Mouse (Mus musculus) liver, embryonic 12.5 days (tissue): ENCODE measurements around the gene Itga10. TPM values are rescaled to one million over a fixed set of nuclear protein-coding genes. Genes with fewer than 3 reads are reported as not detected.
A peak's percentile ranks its signal among the peaks of the same experiment; 100 is the strongest.
"Not testable (repeated sequence)": the region's sequence is repeated elsewhere in the genome, so short reads cannot be mapped to it uniquely, and the experiment has no call there.

Experiments used
- ATAC-seq: fragments of 200-750 bp; cut with Nextera tagmentation; 2 replicates; pipeline ENCODE4 v1.8.0; 2017; ENCODE audit warnings: moderate number of reproducible peaks, mild to moderate bottlenecking, moderate library complexity
- H3K27ac ChIP-seq: fragments of 300-500 bp; sonication (generic); 2 replicates; pipeline ENCODE4 v1.5.1; 2016; ENCODE audit warnings: mild to moderate bottlenecking
- H3K27me3 ChIP-seq: fragments of 300-500 bp; sonication (generic); replicated peaks from 2 replicates; pipeline ENCODE4 v1.6.1; 2016; ENCODE audit warnings: mild to moderate bottlenecking, moderate library complexity
- H3K36me3 ChIP-seq: fragments of 300-500 bp; sonication (generic); 2 replicates; pipeline ENCODE4 v1.6.1; 2016; ENCODE audit warnings: mild to moderate bottlenecking, moderate library complexity
- H3K4me1 ChIP-seq: fragments of 300-500 bp; sonication (generic); 2 replicates; pipeline ENCODE4 v1.6.1; 2016
- H3K4me2 ChIP-seq: fragments of 300-500 bp; sonication (generic); 2 replicates; pipeline ENCODE4 v1.6.1; 2016; ENCODE audit warnings: mild to moderate bottlenecking, moderate library complexity
- H3K4me3 ChIP-seq: fragments of 300-500 bp; sonication (generic); 2 replicates; pipeline ENCODE4 v1.5.1; 2016; ENCODE audit warnings: mild to moderate bottlenecking, moderate library complexity
- H3K9ac ChIP-seq: fragments of 300-500 bp; sonication (generic); 2 replicates; pipeline ENCODE4 v1.6.1; 2016; ENCODE audit warnings: mild to moderate bottlenecking, moderate library complexity
- H3K9me3 ChIP-seq: fragments of 300-500 bp; sonication (generic); replicated peaks from 2 replicates; pipeline ENCODE4 v1.6.1; 2016; ENCODE audit warnings: mild to moderate bottlenecking, moderate library complexity
- WGBS: fragments of 180-500 bp; shearing (Covaris S2); methylation state at CpG from one replicate; pipeline ENCODE4 v1.1.7; 2016; ENCODE audit not compliant: insufficient replicate concordance; 5-methylcytosine and 5-hydroxymethylcytosine counted together
- polyA plus RNA-seq: library from polyadenylated mRNA; unstranded; fragments of >200 nt; fragmentation: Nextera tagmentation; extraction: Ambion mirVana; gene quantifications from 2 replicates; pipeline ENCODE4 v1.2.1, GENCODE M21; 2016

The Itga10 gene
- polyA plus RNA-seq, 1 experiment from 2014 or later, result 0.30 TPM

DNA sequence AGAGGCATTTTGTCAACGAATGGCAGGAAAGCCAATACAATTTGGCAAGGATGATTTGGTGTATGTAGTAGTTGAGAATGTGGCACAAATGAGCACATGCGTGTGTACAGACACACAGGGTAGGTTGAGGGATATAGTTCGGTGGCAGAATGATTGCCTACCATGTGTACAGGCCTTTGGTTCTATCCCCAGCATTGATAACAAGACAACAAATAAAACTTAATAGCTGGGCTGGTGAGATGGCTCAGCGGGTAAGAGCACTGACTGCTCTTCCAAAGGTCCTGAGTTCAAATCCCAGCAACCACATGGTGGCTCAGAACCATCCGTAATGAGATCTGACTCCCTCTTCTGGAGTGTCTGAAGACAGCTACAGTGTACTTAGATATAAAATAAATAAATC lies 40.7 kb downstream of the Itga10 start:
- H3K36me3 ChIP-seq, H3K9ac ChIP-seq, H3K4me1 ChIP-seq, H3K9me3 ChIP-seq, H3K4me3 ChIP-seq, H3K4me2 ChIP-seq, ATAC-seq, H3K27ac ChIP-seq: not testable (repeated sequence)
- peaks cover 79% of the 10 kb centered on the region for H3K27me3 ChIP-seq
- WGBS, result 73% methylated on average over 5 of the region's 5 CpGs

- H3K27ac ChIP-seq, result no peak overlapping the region
- peaks cover 9% of the 10 kb centered on the region for H3K4me1 ChIP-seq
- no peak for ATAC-seq
- no peak overlapping the region for H3K9ac ChIP-seq
- 64% methylated on average over 11 of the region's 11 CpGs for WGBS
- no peaks in the 10 kb centered on the region for H3K9me3 ChIP-seq
- H3K27me3 ChIP-seq, result peaks cover 55% of the 10 kb centered on the region
- H3K36me3 ChIP-seq, result no peaks in the 10 kb centered on the region
- H3K4me3 ChIP-seq, result no peak overlapping the region
- H3K4me2 ChIP-seq, result no peak overlapping the region
Measured at GRCm38 (mm10) chr3:96688854-96689253, 43.5 kb downstream of the Itga10 start.

DNA sequence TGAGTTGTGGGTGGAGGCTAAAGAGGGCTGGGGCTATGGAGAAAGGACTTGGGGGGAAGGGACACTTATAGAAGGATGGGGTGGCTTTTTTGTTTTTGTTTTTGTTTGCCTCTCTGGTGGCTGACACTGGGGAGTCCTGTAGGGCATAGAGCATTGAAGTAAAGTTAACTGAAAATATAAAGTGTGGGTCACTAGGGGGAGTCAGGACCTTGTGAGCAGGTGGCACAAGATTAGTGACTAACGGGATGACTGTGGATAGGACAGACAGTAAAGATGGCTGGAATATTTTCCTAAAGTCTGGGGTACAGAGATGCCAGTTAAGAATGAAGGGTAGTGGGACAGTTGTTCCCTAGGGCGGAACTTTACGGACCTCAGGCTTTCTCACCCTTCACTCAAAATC lies 44.9 kb downstream of the Itga10 start:
- H3K27me3 ChIP-seq, result peaks cover 40% of the 10 kb centered on the region
- H3K36me3 ChIP-seq, result no peaks in the 10 kb centered on the region
- H3K4me2 ChIP-seq, result no peak overlapping the region
- no peak for ATAC-seq
- 37% methylated on average over 3 of the region's 3 CpGs for WGBS
- H3K4me3 ChIP-seq, result no peak overlapping the region
- no peak overlapping the region for H3K27ac ChIP-seq
- peaks cover under 1% of the 10 kb centered on the region; the same call in 1 of the 2 replicates for H3K4me1 ChIP-seq
- no peak overlapping the region for H3K9ac ChIP-seq
- H3K9me3 ChIP-seq, result no peaks in the 10 kb centered on the region

DNA sequence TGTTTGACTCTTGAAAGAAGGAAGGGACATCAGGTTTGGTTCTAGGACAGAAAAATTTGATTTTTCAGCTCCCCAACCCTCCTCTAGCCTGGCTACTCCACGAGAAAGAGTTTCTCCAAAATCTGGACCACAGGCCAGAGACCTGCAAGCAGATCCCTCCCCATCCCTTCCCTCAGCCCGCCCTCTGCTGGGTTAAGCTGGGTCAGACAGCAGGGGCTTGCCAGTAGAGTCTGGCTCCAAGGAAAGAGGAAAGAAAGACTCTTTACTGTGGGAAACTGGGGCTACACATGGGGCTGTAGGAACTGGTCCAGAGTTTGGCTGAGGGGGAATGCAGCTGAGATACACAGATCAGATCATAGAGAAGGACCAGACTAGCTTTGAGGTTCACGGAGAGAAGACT lies 47.1 kb downstream of the Itga10 start:
- H3K9ac ChIP-seq, result no peak overlapping the region
- peaks cover 30% of the 10 kb centered on the region for H3K27me3 ChIP-seq
- no peak overlapping the region for H3K27ac ChIP-seq
- H3K4me1 ChIP-seq, result peaks cover 15% of the 10 kb centered on the region
- no peak for ATAC-seq
- no peak overlapping the region for H3K4me3 ChIP-seq
- H3K4me2 ChIP-seq, result no peak overlapping the region
- H3K36me3 ChIP-seq, result no peaks in the 10 kb centered on the region
- 16% methylated on average over 3 of the region's 3 CpGs for WGBS
- H3K9me3 ChIP-seq, result no peaks in the 10 kb centered on the region

GRCm38 (mm10) chr3:96693579-96693978 lies 48.2 kb downstream of the Itga10 start:
- Histone ChIP-seq H3K9ac (no peak overlapping the region), H3K4me2 (no peak overlapping the region), H3K27ac (no peak overlapping the region), H3K9me3 (no peaks in the 10 kb centered on the region), H3K4me1 (peaks cover 22% of the 10 kb centered on the region), H3K36me3 (no peaks in the 10 kb centered on the region), H3K4me3 (no peak overlapping the region), H3K27me3 (peaks cover 22% of the 10 kb centered on the region)
- ATAC-seq, result no peak
- 52% methylated on average over 1 of the region's 1 CpGs for WGBS

- H3K9me3 ChIP-seq, result no peaks in the 10 kb centered on the region
- WGBS, result under 1% methylated on average over 35 of the region's 35 CpGs
- H3K36me3 ChIP-seq, result peaks cover 13% of the 10 kb centered on the region
- no peaks in the 10 kb centered on the region; the same call in 1 of the 2 replicates for H3K27me3 ChIP-seq
- peak within 1 kb of the TSS; percentile 95 for H3K4me2 ChIP-seq
- peaks cover 22% of the 10 kb centered on the region for H3K4me1 ChIP-seq
- peak within 1 kb of the TSS; percentile 81 for H3K4me3 ChIP-seq
- peak within 1 kb of the TSS; percentile 88 for H3K27ac ChIP-seq
- peak within 1 kb of the TSS; percentile 79 for H3K9ac ChIP-seq
- peak; percentile 74 for ATAC-seq
Measured at GRCm38 (mm10) chr3:96696198-96696765, 50.9 kb downstream of the Itga10 start, which contains the start of gene Pias3. Pias3 (plus strand) TSS chr3:96696384.

GRCm38 (mm10) chr3:96696766-96697732 lies 51.7 kb downstream of the Itga10 start:
- 2% methylated on average over 76 of the region's 85 CpGs for WGBS

DNA sequence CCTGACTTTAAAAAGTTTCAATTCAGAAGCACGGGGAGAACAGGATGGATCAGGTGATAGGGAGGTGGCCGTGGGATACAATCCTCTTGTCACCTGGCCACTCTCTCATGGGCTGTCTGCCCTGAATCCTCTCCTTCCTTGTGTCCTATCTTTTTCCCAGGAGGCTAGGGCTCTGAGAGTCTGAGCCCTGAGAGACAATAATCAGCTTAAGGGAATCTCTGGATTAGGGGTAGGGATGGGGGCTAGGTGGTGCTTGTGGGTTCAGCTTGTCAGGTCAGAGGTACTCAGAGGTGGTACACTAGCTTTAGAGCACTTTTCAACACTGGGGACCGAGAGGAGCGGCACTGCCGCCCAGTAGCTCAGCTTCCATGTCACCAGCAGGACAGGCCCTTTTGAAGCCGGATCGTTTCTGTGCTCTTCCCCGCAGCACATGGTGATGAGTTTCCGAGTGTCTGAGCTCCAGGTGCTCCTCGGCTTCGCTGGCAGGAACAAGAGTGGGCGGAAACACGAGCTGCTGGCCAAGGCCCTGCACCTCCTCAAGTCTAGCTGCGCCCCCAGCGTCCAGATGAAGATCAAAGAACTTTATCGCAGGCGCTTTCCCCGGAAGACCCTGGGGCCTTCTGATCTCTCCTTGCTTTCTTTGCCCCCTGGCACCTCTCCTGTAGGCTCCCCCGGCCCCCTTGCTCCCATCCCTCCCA lies 53.8 kb downstream of the Itga10 start:
- ATAC-seq, result no peak

More at GRCm38 (mm10) chr3:96696766-96697732, 51.7 kb downstream of the Itga10 start:
- Histone ChIP-seq H3K4me3 (peak overlapping the region; percentile 81), H3K27me3 (no peaks in the 10 kb centered on the region; the same call in 1 of the 2 replicates), H3K4me1 (peaks cover 22% of the 10 kb centered on the region), H3K9me3 (no peaks in the 10 kb centered on the region), H3K36me3 (peaks cover 20% of the 10 kb centered on the region), H3K27ac (peak overlapping the region; percentile 88), H3K9ac (peak overlapping the region; percentile 79), H3K4me2 (peak overlapping the region; percentile 95)
- peak; percentile 91 for ATAC-seq

DNA sequence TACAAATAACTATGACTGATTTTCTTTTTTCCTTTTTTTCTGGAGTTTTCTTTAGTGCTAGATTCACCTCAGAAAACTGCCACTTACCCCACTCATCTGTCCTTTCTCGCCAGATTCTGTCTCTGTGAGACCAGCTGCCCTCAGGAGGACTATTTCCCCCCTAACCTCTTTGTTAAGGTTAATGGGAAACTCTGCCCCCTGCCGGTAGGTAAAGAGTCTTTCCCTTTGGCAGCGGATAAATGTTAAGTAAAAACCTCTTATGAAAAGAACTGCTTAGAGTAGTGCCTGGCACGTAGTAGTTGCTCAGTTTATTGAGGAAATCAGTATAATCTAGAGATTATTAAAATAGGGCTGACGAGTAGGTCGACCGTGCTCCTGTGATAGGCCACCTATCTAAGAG lies 55.0 kb downstream of the Itga10 start:
- H3K9me3 ChIP-seq, result no peaks in the 10 kb centered on the region
- peaks cover 20% of the 10 kb centered on the region for H3K4me1 ChIP-seq
- H3K27me3 ChIP-seq, result no peaks in the 10 kb centered on the region; the same call in 1 of the 2 replicates
- no peak overlapping the region for H3K9ac ChIP-seq
- H3K4me3 ChIP-seq, result no peak overlapping the region
- 29% methylated on average over 7 of the region's 7 CpGs for WGBS
- peaks cover 44% of the 10 kb centered on the region for H3K36me3 ChIP-seq
- no peak overlapping the region for H3K4me2 ChIP-seq
- H3K27ac ChIP-seq, result no peak overlapping the region
- no peak for ATAC-seq

More for the DNA sequence above, 53.8 kb downstream of the Itga10 start:
- Histone ChIP-seq H3K4me2 (no peak overlapping the region), H3K4me1 (peaks cover 22% of the 10 kb centered on the region), H3K27me3 (no peaks in the 10 kb centered on the region; the same call in 1 of the 2 replicates), H3K27ac (no peak overlapping the region), H3K4me3 (no peak overlapping the region), H3K9ac (no peak overlapping the region), H3K9me3 (no peaks in the 10 kb centered on the region), H3K36me3 (peaks cover 36% of the 10 kb centered on the region)
- whole genome bisulfite sequencing, result 56% methylated on average over 19 of the region's 19 CpGs

- Histone ChIP-seq H3K4me1 (peaks cover 14% of the 10 kb centered on the region), H3K36me3 (peaks cover 44% of the 10 kb centered on the region), H3K4me2 (no peak overlapping the region), H3K27ac (no peak overlapping the region), H3K4me3 (no peak overlapping the region), H3K9ac (no peak overlapping the region), H3K27me3 (peaks cover 3% of the 10 kb centered on the region), H3K9me3 (no peaks in the 10 kb centered on the region)
- no peak for ATAC-seq
- WGBS, result 85% methylated on average over 4 of the region's 4 CpGs
Measured at GRCm38 (mm10) chr3:96701003-96701402, 55.6 kb downstream of the Itga10 start.

- H3K4me2 ChIP-seq, result no peak overlapping the region
- H3K27me3 ChIP-seq, result peaks cover 27% of the 10 kb centered on the region
- H3K9me3 ChIP-seq, result no peaks in the 10 kb centered on the region
- no peak overlapping the region for H3K9ac ChIP-seq
- no peak overlapping the region for H3K4me3 ChIP-seq
- 55% methylated on average over 11 of the region's 11 CpGs for WGBS
- no peak for ATAC-seq
- H3K36me3 ChIP-seq, result peaks cover 45% of the 10 kb centered on the region
- peaks cover 12% of the 10 kb centered on the region for H3K4me1 ChIP-seq
- no peak overlapping the region for H3K27ac ChIP-seq
Measured at GRCm38 (mm10) chr3:96704778-96705177, 59.4 kb downstream of the Itga10 start.
